Mouse (Mus musculus): ENCODE measurements around the gene Arl5c. TPM values are rescaled to one million over a fixed set of nuclear protein-coding genes. Genes with fewer than 3 reads are reported as not detected.
A peak's percentile ranks its signal among the peaks of the same experiment; 100 is the strongest.

Arl5c gene
- total and polyA plus RNA-seq, 3 experiments: 1.2 to 10.4 TPM; not detected in 1

DNA sequence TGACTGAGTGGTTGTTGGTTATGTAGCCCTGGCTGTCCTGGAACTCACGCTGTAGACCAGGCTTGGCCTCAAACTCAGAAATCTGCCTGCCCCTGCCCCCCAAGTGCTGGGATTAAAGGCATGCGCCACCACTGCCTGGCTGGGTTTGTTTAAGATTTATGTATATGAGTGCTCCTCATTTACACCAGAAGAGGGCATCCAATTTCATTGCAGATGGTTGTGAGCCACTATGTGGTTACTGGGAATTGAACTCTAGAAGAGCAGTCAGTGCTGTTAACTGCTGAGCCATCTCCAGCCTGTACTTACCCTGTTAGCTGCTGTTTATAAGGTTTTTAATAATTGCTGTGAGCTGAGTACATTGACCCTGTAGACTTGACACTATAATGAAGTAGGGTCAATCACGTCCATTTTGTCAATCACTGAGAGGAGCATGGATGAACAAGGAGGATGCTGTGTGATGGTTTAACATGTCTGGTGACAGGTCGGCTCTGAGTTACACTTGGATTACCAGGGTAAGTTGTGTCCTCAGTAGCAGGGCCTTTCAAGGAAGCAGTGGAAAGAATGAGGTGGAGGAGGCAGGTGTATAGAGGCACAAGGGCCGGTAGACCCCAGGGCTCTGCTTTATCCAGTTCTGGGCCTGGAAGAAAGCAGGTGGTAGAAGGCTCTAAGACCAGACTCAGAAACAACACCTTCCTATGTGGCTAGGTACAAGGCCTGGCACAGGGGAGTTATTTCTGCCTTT lies 34.9 kb upstream of the Arl5c start:
- Histone ChIP-seq H3K79me2 (ENCODE audit: control insufficient read depth, insufficient read depth, low read length, poor library complexity) (peaks cover 24% of the 10 kb centered on the region), H3K9me3 (replicated peaks; ENCODE audit: insufficient read depth, low read length) (no peaks in the 10 kb centered on the region), H3K27me3 (ENCODE audit: control insufficient read depth in 1 of 2, insufficient read depth in 2 of 2, low read length in 2 of 2) (no peaks in the 10 kb centered on the region), H3K4me3 (ENCODE audit: control insufficient read depth in 1 of 2, insufficient read depth in 1 of 2, low read depth in 2 of 2, low read length in 2 of 2) (no peak overlapping the region), H3K27ac (ENCODE audit: control insufficient read depth, low read depth, low read length) (no peak overlapping the region), H3K9ac (ENCODE audit: control insufficient read depth, low read depth, low read length, poor library complexity, severe bottlenecking) (no peak overlapping the region), H3K4me1 (ENCODE audit: control insufficient read depth in 1 of 2, insufficient read depth in 2 of 2, low read length in 2 of 2) (peaks cover under 1 to 14% of the 10 kb centered on the region in 2 experiments; a peak in 2 of 4 replicates), H3K36me3 (ENCODE audit: control insufficient read depth in 1 of 2, insufficient read depth in 2 of 2, low read length in 2 of 2) (peaks cover 12 to 13% of the 10 kb centered on the region in 2 experiments)
- peak; percentile 80 for DNase-seq (ENCODE audit: low read depth, low spot score)
- TF ChIP-seq MXI1 (IDR thresholded peaks at IDR 0.05; ENCODE audit: low read depth, low read length) (no peak), POLR2A (IDR thresholded peaks at IDR 0.05; ENCODE audit: control insufficient read depth in 1 of 2, insufficient read depth in 1 of 2, low read depth in 1 of 2, low read length in 2 of 2, poor library complexity in 1 of 2) (peak; percentile 20 to 80; a peak in 1 of 4 replicates), SIN3A (IDR thresholded peaks at IDR 0.05; ENCODE audit: low read length) (no peak; the same call in 1 of the 2 replicates), ZMIZ1 (IDR thresholded peaks at IDR 0.05; ENCODE audit: low read depth, low read length) (peak; percentile 95), HCFC1 (IDR thresholded peaks at IDR 0.05; ENCODE audit: low read depth, low read length) (no peak), POLR2AphosphoS5 (IDR thresholded peaks at IDR 0.05; ENCODE audit: borderline replicate concordance, low read depth, low read length) (0 out of 2 replicates have a peak, but pooled peaks have one; percentile 58), MAX (IDR thresholded peaks at IDR 0.05; ENCODE audit: low read length) (no peak), CTCF (IDR thresholded peaks at IDR 0.05 in 2 of 3, conservative IDR thresholded peaks at IDR 0.05 in 1 of 3; ENCODE audit: control insufficient read depth in 1 of 3, insufficient read depth in 1 of 3, low read depth in 2 of 3, low read length in 3 of 3, poor library complexity in 1 of 3, severe bottlenecking in 1 of 3) (peak in 2 of 3 experiments; percentile 25 to 42; a peak in 3 of 6 replicates), GABPA (IDR thresholded peaks at IDR 0.05; ENCODE audit: low read depth, low read length) (no peak), MAZ (IDR thresholded peaks at IDR 0.05; ENCODE audit: low read depth, low read length) (no peak), CHD2 (IDR thresholded peaks at IDR 0.05; ENCODE audit: low read length) (no peak), RAD21 (IDR thresholded peaks at IDR 0.05; ENCODE audit: low read depth, low read length) (no peak), MYC (IDR thresholded peaks at IDR 0.05; ENCODE audit: low read depth, low read length) (no peak; the same call in 1 of the 2 replicates), TAL1 (IDR thresholded peaks at IDR 0.05; ENCODE audit: low read length) (no peak), NELFE (IDR thresholded peaks at IDR 0.05; ENCODE audit: low read depth, low read length) (no peak; the same call in 1 of the 2 replicates), POLR2AphosphoS2 (IDR thresholded peaks at IDR 0.05; ENCODE audit: low read length) (peak; percentile 99), SMC3 (IDR thresholded peaks at IDR 0.05; ENCODE audit: low read depth, low read length) (peak; percentile 14), NRF1 (IDR thresholded peaks at IDR 0.05; ENCODE audit: insufficient read depth, low read depth, low read length, poor library complexity, severe bottlenecking) (no peak), RCOR1 (IDR thresholded peaks at IDR 0.05; ENCODE audit: low read depth, low read length) (no peak), GATA1 (IDR thresholded peaks at IDR 0.05; ENCODE audit: low read depth, low read length) (no peak), ZC3H11A (IDR thresholded peaks at IDR 0.05; ENCODE audit: low read depth, low read length) (no peak), TCF12 (IDR thresholded peaks at IDR 0.05; ENCODE audit: low read depth, low read length) (no peak), ETS1 (IDR thresholded peaks at IDR 0.05; ENCODE audit: low read depth, low read length) (no peak), USF2 (IDR thresholded peaks at IDR 0.05; ENCODE audit: borderline replicate concordance in 1 of 2, insufficient read depth in 1 of 2, low read depth in 1 of 2, low read length in 2 of 2) (no peak), TBP (IDR thresholded peaks at IDR 0.05; ENCODE audit: low read depth, low read length) (no peak), KAT2A (conservative IDR thresholded peaks at IDR 0.05; ENCODE audit: low read depth, low read length) (no peak), USF1 (IDR thresholded peaks at IDR 0.05; ENCODE audit: low read depth, low read length) (no peak), MAFK (IDR thresholded peaks at IDR 0.05; ENCODE audit: borderline replicate concordance, low read depth, low read length) (no peak; the same call in 1 of the 2 replicates), MYB (IDR thresholded peaks at IDR 0.05; ENCODE audit: low read depth, low read length) (peak; percentile 49; the same call in 1 of the 2 replicates), MEF2A (IDR thresholded peaks at IDR 0.05; ENCODE audit: extremely low read depth, insufficient replicate concordance, low read depth, low read length, poor library complexity, severe bottlenecking) (no peak), BHLHE40 (IDR thresholded peaks at IDR 0.05; ENCODE audit: borderline replicate concordance, low read depth, low read length) (no peak), ZKSCAN1 (IDR thresholded peaks at IDR 0.05; ENCODE audit: low read depth, low read length) (no peak), E2F4 (IDR thresholded peaks at IDR 0.05; ENCODE audit: borderline replicate concordance, low read depth, low read length) (no peak), UBTF (IDR thresholded peaks at IDR 0.05; ENCODE audit: borderline replicate concordance, insufficient read depth, low read depth, low read length) (no peak), EP300 (IDR thresholded peaks at IDR 0.05; ENCODE audit: low read depth in 1 of 2, low read length in 2 of 2) (no peak), CHD1 (IDR thresholded peaks at IDR 0.05; ENCODE audit: low read depth, low read length) (no peak)

All from MEL (cell line).